Mouse (Mus musculus) neural tube, embryonic 15.5 days (tissue): Measurements from ENCODE around the gene Macrod1. TPM values are rescaled to one million over a fixed set of nuclear protein-coding genes. Genes with fewer than 3 reads are reported as not detected.

Source experiments
- ATAC-seq: fragments of 200-750 bp; cut with Nextera tagmentation; 2 replicates; pipeline ENCODE4 v1.8.0; 2017; ENCODE audit warnings: mild to moderate bottlenecking, moderate TSS enrichment, moderate library complexity; ENCODE audit not compliant: low FRiP score
- H3K27ac ChIP-seq: fragments of 300-500 bp; sonication (generic); replicated peaks from 2 replicates; pipeline ENCODE4 v1.5.1; 2015; ENCODE audit warnings: mild to moderate bottlenecking, inconsistent platforms
- H3K27me3 ChIP-seq: fragments of 300-500 bp; sonication (generic); replicated peaks from 2 replicates; pipeline ENCODE4 v1.6.1; 2015; ENCODE audit warnings: inconsistent platforms
- H3K36me3 ChIP-seq: fragments of 300-500 bp; sonication (generic); 2 replicates; pipeline ENCODE4 v1.6.1; 2015; ENCODE audit warnings: inconsistent platforms
- H3K4me1 ChIP-seq: fragments of 300-500 bp; sonication (generic); 2 replicates; pipeline ENCODE4 v1.6.1; 2015; ENCODE audit warnings: inconsistent platforms
- H3K4me2 ChIP-seq: fragments of 300-500 bp; sonication (generic); 2 replicates; pipeline ENCODE4 v1.6.1; 2015; ENCODE audit warnings: inconsistent platforms, mild to moderate bottlenecking, moderate library complexity
- H3K4me3 ChIP-seq: fragments of 300-500 bp; sonication (generic); replicated peaks from 2 replicates; pipeline ENCODE4 v1.5.1; 2015; ENCODE audit warnings: mild to moderate bottlenecking, inconsistent platforms
- H3K9ac ChIP-seq: fragments of 300-500 bp; sonication (generic); replicated peaks from 2 replicates; pipeline ENCODE4 v1.6.1; 2015; ENCODE audit warnings: mild to moderate bottlenecking, inconsistent platforms
- H3K9me3 ChIP-seq: fragments of 300-500 bp; sonication (generic); replicated peaks from 2 replicates; pipeline ENCODE4 v1.6.1; 2016; ENCODE audit warnings: inconsistent platforms
- WGBS: fragments of 180-500 bp; shearing (Covaris S2); methylation state at CpG from one replicate; pipeline ENCODE4 v1.1.7; 2015; ENCODE audit warnings: mixed read lengths; 5-methylcytosine and 5-hydroxymethylcytosine counted together
- polyA plus RNA-seq: library from polyadenylated mRNA; unstranded; fragments of >200 nt; fragmentation: Nextera tagmentation; extraction: Ambion mirVana; gene quantifications from 2 replicates; pipeline ENCODE4 v1.2.1, GENCODE M21; 2015

The Macrod1 gene
- polyA plus RNA-seq, 1 experiment from 2014 or later = 7.2 TPM

GRCm38 (mm10) chr19:7149158-7149685, 92.6 kb downstream of the Macrod1 start:
- H3K27me3 ChIP-seq = peaks cover 5% of the 10 kb centered on the region; the same call in 1 of the 2 replicates
- peaks cover 77% of the 10 kb centered on the region for H3K4me1 ChIP-seq
- no peak overlapping the region for H3K4me2 ChIP-seq
- ATAC-seq = no peak
- no peak overlapping the region for H3K4me3 ChIP-seq
- H3K36me3 ChIP-seq = no peaks in the 10 kb centered on the region
- H3K9me3 ChIP-seq = no peaks in the 10 kb centered on the region
- 43% methylated on average over 7 of the region's 7 CpGs for WGBS
- H3K27ac ChIP-seq = no peak overlapping the region
- no peak overlapping the region for H3K9ac ChIP-seq

DNA sequence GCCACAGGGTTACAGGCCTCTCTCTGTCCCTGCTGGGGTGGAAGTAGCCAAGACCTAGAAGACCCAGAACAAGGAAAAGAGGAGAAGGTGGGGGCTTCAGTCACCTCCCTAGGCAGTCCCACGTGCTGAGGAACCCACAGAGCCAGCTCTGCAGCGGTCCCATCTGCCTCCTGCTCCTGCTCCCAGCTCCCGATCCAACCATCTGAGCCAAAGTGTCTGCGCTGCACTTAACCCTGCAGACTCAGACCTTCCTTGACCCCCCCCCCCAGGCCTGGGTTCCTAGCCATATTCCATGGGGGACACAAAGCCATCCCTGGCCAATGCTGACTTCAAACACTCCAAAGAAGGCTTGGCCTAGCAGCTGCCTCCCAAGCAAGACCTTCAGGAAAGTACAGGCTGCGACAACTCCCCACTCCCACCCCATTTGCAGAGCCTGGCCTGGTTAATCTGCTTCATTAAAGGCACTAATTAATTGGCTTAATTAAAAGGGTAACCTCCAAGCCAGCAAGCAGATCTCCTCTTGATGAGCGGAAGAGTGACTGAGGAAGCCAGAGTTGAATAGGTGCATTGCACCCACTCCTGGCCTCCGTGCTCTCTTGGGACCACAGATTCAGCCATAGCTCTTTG, 94.8 kb downstream of the Macrod1 start:
- Histone ChIP-seq H3K4me1 (peaks cover 69% of the 10 kb centered on the region), H3K36me3 (no peaks in the 10 kb centered on the region), H3K9me3 (no peaks in the 10 kb centered on the region), H3K27me3 (0 out of 2 replicates have a peak, but pooled peaks cover 9% of the 10 kb centered on the region), H3K9ac (no peak overlapping the region), H3K27ac (no peak overlapping the region), H3K4me3 (no peak overlapping the region), H3K4me2 (no peak overlapping the region)
- ATAC-seq = no peak
- 68% methylated on average over 7 of the region's 7 CpGs for WGBS

DNA sequence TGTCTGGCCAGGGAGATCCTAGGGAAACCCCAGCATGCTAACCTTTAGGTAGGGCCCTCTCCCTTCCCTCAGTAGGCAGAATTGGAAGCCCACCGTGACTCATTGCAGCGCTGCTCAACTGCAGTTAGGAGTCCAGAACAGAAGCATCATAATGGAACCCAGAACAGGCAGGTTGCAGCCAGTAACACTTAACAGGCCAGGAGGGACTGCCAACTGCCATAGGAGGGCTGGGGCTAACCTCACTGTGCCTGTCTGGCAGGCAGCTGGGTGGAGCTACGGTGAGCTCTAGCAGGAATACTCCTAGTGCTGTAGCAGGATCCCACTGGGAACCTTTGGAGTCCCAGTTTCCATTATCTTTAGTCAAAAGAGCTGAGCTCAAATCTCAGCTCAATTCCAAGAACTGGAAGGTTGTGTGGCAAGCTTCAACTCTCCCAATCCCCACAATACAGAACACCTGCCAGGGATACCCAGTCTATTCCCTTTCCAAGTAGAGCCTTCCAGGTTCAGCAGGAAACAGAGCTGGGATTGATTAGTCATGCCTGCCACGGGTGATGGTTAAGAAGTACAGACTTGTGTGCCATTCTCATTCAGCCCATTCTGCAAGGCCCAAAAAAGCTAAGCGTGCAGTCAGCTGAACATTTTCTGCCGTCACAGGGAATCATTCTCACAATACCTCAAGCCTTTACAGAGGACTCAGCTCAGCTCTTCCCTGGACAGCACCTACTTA, 95.5 kb downstream of the Macrod1 start:
- no peak overlapping the region for H3K27ac ChIP-seq
- H3K9me3 ChIP-seq = no peaks in the 10 kb centered on the region
- 69% methylated on average over 6 of the region's 6 CpGs for WGBS
- H3K36me3 ChIP-seq = no peaks in the 10 kb centered on the region
- H3K4me1 ChIP-seq = peaks cover 71% of the 10 kb centered on the region
- H3K9ac ChIP-seq = no peak overlapping the region
- no peak for ATAC-seq
- no peak overlapping the region for H3K4me3 ChIP-seq
- H3K4me2 ChIP-seq = no peak overlapping the region
- H3K27me3 ChIP-seq = 0 out of 2 replicates have a peak, but pooled peaks cover 9% of the 10 kb centered on the region

DNA sequence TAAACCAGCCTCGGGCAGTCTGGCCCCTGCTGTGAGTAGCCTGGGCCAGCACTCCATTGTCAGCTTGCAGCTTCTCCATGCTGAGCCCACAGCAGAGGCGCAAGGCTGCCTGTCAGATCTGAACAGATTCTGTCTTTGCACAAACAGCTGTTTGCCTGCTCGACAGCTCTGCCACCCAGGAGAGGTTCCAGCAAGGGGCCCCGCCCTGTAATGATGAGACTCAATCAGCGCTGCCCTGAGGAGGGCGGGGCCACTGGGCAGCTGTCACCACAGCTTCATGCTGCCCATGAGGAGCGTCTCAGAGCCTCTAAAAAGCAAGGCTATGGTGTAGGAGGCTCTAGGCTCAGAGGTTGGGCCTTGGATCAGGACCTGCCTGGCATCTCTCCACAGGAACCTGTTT, 96.6 kb downstream of the Macrod1 start:
- Histone ChIP-seq H3K27ac (peak overlapping the region; percentile 14; the same call in 1 of the 2 replicates), H3K4me2 (no peak overlapping the region), H3K4me3 (no peak overlapping the region), H3K9me3 (no peaks in the 10 kb centered on the region), H3K36me3 (no peaks in the 10 kb centered on the region), H3K27me3 (peaks cover 11% of the 10 kb centered on the region; the same call in 1 of the 2 replicates), H3K9ac (no peak overlapping the region), H3K4me1 (peaks cover 77% of the 10 kb centered on the region)
- ATAC-seq = no peak
- 26% methylated on average over 7 of the region's 7 CpGs for WGBS

DNA sequence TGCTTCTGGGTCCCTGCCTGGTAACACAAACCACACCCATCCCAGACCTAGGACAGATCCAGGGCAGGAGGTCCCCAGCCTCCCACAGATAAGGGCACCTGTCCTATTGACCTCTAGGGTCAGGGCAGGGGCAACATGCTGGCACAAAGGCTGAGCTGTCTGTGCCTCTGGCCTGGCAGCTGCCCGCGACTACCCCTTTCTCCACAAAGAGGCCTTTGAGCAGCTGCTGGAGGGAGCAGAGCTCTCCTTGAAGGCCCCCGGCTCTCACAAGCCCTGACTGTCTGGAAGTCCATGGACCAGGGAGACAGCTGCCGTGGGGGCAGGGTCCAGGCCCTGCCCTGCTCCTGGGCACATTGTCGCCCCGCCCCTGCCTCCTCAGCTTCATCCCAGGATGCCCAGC, 98.6 kb downstream of the Macrod1 start:
- 53% methylated on average over 6 of the region's 6 CpGs for WGBS
- Histone ChIP-seq H3K4me1 (peaks cover 67% of the 10 kb centered on the region), H3K36me3 (no peaks in the 10 kb centered on the region), H3K4me3 (no peak overlapping the region), H3K27ac (peak overlapping the region; percentile 45; the same call in 1 of the 2 replicates), H3K9ac (no peak overlapping the region), H3K9me3 (no peaks in the 10 kb centered on the region), H3K27me3 (peaks cover 18% of the 10 kb centered on the region; the same call in 1 of the 2 replicates), H3K4me2 (no peak overlapping the region)
- no peak for ATAC-seq

DNA sequence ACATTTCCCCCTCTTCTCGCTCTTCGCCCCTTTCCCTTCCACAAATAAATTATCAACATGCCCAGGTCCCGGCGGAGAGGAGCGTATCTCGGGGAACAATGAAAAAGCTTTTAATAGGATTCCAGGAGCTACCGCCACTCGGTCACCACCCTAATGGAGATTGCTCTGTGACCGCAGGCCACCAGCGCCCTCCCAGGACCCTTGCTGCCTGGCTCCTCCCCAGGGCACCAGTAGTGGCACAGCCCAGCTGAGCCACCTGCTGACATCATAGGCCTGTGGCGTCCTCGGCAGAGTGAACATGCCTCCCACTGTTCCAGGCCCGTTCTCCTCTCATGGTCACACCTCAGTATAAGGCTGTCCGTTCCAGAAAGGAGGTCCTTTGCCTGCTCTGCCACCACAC, 101.1 kb downstream of the Macrod1 start:
- no peak overlapping the region for H3K4me3 ChIP-seq
- peaks cover 73% of the 10 kb centered on the region for H3K4me1 ChIP-seq
- no peaks in the 10 kb centered on the region for H3K9me3 ChIP-seq
- H3K4me2 ChIP-seq = peak overlapping the region; percentile 20; the same call in 1 of the 2 replicates
- H3K27ac ChIP-seq = no peak overlapping the region
- H3K36me3 ChIP-seq = no peaks in the 10 kb centered on the region
- H3K9ac ChIP-seq = 0 out of 2 replicates have a peak overlapping the region, but pooled peaks have one; percentile 30
- 12% methylated on average over 14 of the region's 14 CpGs for WGBS
- ATAC-seq = no peak
- H3K27me3 ChIP-seq = peaks cover 29% of the 10 kb centered on the region; the same call in 1 of the 2 replicates

GRCm38 (mm10) chr19:7160151-7160906, 103.7 kb downstream of the Macrod1 start:
- Histone ChIP-seq H3K27ac (peak overlapping the region; percentile 58), H3K9me3 (no peaks in the 10 kb centered on the region), H3K27me3 (peaks cover 27% of the 10 kb centered on the region; the same call in 1 of the 2 replicates), H3K4me1 (peaks cover 74% of the 10 kb centered on the region), H3K9ac (peak overlapping the region; percentile 38; the same call in 1 of the 2 replicates), H3K4me3 (no peak overlapping the region), H3K36me3 (no peaks in the 10 kb centered on the region), H3K4me2 (peak overlapping the region; percentile 34)
- ATAC-seq = peak; percentile 58; the same call in 1 of the 2 replicates
- WGBS = 10% methylated on average over 14 of the region's 14 CpGs

DNA sequence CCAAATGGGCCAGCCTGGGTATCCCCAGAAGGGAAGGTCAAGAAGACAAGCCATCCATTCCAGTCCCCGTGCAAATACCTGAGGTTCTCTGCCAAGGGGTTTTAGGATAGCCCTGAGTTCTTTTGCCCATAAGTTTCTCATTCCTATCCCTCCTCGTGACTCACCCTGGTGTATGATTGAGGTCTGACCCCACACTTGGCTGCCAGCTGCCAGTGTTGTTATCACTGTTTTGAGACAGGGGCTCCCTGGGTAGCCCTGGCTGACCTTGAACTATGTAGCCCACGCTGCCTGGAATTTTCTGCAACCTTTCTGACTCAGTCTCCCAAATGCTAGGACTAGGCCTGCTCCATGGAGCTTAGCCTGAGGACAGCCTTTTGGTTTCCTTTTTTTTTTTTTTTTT, 104.5 kb downstream of the Macrod1 start:
- H3K9ac ChIP-seq = 0 out of 2 replicates have a peak overlapping the region, but pooled peaks have one; percentile 38
- no peaks in the 10 kb centered on the region for H3K9me3 ChIP-seq
- no peak for ATAC-seq
- no peak overlapping the region for H3K4me3 ChIP-seq
- peaks cover 73% of the 10 kb centered on the region for H3K4me1 ChIP-seq
- H3K27ac ChIP-seq = peak overlapping the region; percentile 58; the same call in 1 of the 2 replicates
- H3K4me2 ChIP-seq = no peak overlapping the region
- H3K36me3 ChIP-seq = no peaks in the 10 kb centered on the region
- 78% methylated on average over 3 of the region's 3 CpGs for WGBS
- peaks cover 27% of the 10 kb centered on the region for H3K27me3 ChIP-seq

GRCm38 (mm10) chr19:7164238-7164637, 107.6 kb downstream of the Macrod1 start:
- Histone ChIP-seq H3K4me2 (peak overlapping the region; percentile 92), H3K9ac (peak overlapping the region; percentile 72), H3K9me3 (no peaks in the 10 kb centered on the region), H3K4me3 (peak overlapping the region; percentile 72), H3K36me3 (no peaks in the 10 kb centered on the region), H3K4me1 (peaks cover 62% of the 10 kb centered on the region), H3K27me3 (peaks cover 41% of the 10 kb centered on the region), H3K27ac (no peak overlapping the region)
- WGBS = 9% methylated on average over 6 of the region's 6 CpGs
- no peak for ATAC-seq

DNA sequence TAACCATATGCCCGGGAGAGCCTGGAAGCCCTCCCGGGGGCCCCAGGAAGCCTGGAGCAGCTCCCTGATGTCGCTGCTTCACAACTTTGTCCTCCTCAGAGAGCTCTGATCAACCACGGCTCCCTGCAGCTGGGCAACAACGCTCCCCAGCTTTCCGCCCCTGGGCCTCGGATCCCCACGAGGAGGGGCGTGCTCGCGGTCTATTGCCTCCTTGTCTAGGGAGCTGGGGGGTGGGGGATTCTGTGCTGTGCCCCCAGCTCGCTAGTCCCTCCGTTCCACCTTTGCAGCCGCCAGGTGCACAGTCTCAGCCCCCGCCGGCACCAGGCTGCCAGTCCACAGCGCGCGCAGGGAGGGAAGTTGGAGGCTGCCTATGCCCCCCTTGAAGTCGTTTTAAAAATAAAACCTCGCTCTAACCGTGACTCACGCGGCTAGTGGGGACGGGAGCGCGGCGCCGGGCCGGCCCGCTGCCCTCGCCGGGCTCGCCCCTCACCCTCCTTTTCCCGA, 108.3 kb downstream of the Macrod1 start:
- Histone ChIP-seq H3K4me1 (peaks cover 57% of the 10 kb centered on the region), H3K9me3 (no peaks in the 10 kb centered on the region), H3K9ac (peak overlapping the region; percentile 72), H3K4me2 (peak overlapping the region; percentile 92), H3K27ac (peak overlapping the region; percentile 58), H3K4me3 (peak overlapping the region; percentile 72), H3K27me3 (peaks cover 45% of the 10 kb centered on the region), H3K36me3 (no peaks in the 10 kb centered on the region)
- ATAC-seq = peak; percentile 16; the same call in 1 of the 2 replicates
- 2% methylated on average over 30 of the region's 35 CpGs for WGBS
